Mouse (Mus musculus) gastrocnemius, postnatal 36 days (tissue): ENCODE data around the gene Ttc6. TPM values are rescaled to one million over a fixed set of nuclear protein-coding genes. Genes with fewer than 3 reads are reported as not detected.

ENCODE experiments used
- DNase-seq, 2 experiments: peaks; one replicate each; pipeline ENCODE4 v3.0.0; 2022
- intact Hi-C: fragments of 180-260 bp; cut with DNase I; formaldehyde crosslinking; loops from one replicate; pipeline ENCODE4 v1.15.1; 2025
- total RNA-seq, 2 experiments: library from RNA; stranded (reverse); gene quantifications; 2 replicates each; pipeline ENCODE4 v1.2.3; 2021

Gene Ttc6
- total RNA-seq, 2 experiments from 2014 or later, result not detected

DNA sequence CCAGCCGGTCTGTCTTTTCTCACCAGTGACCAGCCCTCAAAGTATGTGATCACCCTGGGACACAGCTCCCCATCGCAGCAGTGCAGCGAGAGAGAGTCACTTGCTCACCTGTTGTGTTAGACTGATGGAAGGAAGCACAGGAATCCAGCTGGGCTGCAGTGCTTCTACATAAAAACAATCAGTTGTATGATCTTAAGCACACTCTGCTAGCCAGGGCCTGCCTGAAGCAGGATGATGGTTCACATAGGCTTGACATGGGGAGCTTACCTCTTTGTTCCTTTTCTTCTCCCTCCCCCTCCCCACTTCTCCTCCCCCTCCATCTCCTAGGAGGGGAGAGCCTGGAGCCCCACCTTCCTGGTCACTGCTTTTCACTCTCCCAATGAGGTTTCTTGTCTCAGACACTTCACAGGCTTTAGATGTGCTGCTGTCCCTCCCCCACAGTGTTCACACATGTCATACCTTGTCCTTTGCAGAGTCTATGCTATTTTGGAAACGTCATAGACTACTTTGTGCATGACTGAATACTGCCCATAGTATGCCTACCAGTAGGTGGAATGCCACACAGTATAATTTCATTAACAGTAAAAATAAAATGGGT lies 60.2 kb downstream of the Ttc6 start:
- no peak for DNase-seq
- intact Hi-C loops, result no loop called here

DNA sequence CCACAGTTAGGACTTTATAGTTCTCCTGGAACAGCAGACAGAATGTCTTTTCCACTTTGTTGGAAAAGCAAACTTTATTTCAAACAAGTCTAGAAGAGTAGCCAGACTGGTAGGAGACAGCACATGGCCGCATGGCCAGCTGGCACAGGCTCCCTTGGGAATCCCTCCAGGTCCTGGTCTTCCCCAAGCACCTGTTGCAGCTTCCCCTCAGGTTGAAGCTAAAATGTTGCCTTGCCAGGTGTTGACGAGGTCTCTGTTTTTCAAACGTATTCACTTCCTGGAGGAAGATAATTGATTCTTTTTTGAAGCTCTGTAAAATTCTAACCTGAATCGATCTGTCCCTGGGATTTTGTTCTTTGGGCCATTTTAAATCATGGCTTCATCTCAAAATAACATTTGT lies 86.1 kb downstream of the Ttc6 start:
- no peak for DNase-seq
- intact Hi-C loops, result no loop called here

DNA sequence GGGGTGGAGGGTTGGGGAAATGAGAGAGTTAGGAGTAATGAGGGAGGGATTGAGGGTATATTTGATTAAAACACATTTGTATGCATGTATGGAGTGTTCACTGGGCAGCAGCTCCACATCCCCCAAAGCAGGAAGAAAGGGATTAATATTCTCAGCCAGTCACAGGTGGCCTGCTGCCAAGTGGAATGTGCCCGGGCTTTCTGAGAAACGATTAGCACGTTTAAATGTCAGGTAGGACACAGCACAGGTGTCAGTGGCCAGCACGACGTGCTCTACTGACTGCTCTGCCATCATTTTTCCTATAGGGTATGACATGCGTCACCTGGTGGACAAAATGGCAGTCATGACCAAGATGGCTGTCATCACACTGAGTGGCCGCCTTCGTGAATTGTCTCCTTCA lies 86.8 kb downstream of the Ttc6 start:
- intact Hi-C loops, result no loop called here
- no peak for DNase-seq

DNA sequence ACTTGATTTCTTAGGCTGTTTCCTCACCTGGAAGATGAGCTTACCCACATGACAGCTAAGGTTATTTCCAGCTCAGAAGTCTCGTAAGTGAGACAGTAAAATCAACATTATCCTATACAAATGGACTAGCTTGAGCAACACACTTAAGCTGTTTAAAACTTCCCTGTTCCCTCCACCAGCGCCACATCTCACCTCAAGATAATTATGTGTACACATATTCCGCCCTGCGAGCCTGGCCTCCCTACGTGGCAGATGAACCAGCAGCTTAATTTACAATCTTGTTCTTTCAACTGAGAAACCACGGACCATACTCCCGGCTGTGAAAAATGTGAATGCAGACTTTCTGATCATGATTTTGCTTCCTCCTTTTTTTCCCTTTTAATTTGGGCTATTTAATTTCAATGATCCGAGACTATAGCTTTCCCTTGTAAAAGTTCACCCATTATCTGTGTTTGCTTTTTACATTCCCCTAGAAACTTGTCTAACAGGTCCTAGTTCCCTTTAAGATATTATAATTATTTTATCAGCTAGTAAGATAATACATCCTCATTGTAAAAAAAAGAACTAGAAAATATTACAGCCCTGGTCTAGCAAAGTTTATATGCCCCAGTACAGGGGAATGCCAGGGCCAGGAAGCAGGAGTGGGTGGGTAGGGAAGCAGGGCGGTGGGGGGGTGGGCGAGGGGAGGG lies 99.2 kb downstream of the Ttc6 start:
- no peak for DNase-seq
- intact Hi-C loops, result no loop called here

DNA sequence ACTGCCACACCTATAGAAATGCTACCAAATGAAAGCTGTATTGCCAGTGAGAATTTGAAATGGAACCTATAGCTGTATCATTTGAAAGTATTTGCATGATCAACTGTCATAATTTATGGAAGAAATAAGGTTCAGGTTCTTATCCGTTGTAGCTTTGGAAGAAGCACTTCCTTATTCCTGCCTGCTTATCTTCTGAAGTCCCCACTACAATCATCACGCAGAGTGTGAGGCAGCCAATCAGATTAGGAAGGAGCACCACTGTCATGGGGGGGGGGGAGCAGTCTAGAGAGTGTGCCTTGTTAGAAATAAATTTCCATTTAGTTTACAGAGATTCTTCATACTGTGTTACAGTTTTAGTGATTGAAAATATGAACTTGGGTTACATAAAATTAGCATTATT lies 108.5 kb downstream of the Ttc6 start:
- intact Hi-C loops, result no loop called here
- DNase-seq, result no peak

DNA sequence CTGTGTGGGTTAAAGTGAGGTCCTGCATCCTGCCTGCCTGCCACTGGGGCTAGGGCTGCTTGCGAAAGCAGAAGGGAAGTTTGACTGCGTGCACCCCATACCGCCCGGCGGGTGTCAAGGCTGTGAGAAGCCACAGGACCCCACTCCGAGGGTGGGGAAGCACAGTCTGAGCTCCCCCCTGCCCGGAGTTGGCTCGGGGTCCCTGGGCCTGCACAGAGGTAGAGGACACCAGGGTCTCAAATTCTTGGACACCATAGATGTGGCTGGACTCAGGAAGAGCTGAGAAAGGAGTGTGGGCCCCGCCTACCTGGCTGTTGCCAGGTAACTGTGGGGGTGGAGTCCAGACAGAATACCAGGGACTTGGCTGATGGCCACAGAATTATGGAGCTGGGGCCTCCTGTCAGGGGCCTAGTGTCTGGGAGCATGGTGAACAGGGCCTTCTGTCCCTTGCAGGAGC lies 121.1 kb downstream of the Ttc6 start:
- intact Hi-C loops, result no loop called here

DNA sequence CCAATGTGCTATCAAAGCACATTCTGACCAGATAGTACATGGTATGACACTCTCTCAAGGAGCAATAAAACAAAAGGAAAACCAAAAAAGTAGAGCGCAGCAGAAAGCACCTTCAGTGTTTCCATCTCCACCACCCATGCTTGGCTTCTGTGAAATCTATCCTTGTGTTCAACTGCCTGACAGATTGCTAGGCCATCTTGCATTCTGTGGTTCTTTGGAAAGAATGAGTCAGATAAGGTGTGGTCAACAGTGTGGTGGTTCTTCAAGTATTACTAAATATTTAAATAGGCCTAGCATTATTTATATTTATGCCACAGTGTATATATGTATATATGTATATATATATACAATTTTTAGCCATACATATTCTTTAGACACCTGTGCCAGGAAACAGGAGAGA lies 146.1 kb downstream of the Ttc6 start:
- no peak for DNase-seq
- intact Hi-C loops, result no loop called here

More for the DNA sequence above, 121.1 kb downstream of the Ttc6 start:
- DNase-seq, result no peak

DNA sequence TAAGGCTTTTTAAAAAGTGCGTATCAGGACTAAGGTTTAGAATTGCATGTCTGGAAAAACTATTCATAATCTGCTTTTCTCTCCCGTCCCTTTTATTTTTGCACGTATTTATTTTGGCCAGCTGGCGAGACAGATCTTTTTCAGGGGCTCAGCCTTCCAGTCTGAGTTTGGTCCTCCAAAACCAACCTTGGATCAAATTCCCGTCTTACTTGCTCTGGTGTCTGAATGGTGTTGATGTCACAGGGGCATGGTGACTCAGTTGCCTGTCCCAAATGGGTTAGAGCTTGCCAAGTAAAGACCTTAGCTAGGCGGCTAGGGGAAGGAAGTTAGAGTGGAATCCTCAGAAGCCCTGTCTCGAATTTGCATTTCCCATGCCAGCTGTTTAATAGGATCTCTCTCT lies 200.8 kb downstream of the Ttc6 start:
- no peak for DNase-seq
- intact Hi-C loops, result no loop called here

DNA sequence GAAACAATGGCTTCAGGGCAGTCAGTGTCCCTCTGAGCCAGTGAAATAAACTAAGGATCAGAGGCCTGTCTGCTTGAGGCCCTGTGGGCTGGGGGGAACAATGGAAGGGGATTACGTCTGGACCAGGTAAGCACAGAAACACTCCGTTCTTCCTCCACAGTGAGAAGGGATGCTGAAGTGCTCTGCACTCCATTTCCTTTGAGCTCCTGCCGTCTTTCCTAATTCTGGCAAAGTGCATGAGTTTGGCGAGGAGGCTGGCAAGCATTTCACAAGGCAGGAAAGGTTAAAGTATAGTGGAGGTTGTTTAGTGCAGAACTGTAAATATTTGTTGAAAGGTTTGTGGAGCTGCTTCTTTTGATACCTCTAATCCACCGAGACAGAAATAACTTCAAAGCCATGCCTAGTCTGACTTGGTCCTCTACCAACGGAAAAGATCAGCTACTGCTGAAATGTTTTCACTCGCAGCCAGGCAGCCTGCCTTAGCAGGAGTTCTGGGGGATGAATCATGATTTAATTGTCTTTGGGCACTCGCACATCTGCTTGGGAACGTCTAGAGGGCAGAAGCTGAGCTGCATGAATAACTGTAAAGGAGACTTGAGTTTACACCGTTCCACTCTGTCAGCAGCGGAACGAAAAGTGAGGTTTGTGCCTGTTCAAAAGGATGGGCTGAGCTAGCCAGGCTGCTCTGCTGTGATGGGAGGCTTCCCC lies 212.5 kb downstream of the Ttc6 start:
- intact Hi-C loops, result no loop called here

DNA sequence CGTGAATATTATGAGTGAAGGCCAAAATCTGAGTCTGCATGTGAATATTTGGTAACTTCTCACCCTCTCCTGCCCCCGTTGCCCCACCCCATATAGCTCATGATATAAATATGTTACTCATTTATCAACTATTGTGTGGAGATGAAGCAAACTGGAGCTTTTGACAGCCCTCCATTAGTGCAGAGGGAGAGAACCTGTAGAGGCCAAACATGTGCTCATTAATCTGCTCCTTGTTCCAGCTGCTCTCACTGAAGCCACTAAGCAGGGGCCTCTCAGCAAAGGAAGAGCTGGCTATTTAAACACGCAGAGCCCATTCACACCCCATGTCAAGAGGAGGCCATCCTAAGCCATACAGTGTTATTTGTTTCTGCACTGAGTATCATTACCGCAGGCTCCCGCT lies 218.0 kb downstream of the Ttc6 start:
- DNase-seq, result no peak
- intact Hi-C loops, result no loop called here

More for the DNA sequence above, 212.5 kb downstream of the Ttc6 start:
- no peak for DNase-seq

DNA sequence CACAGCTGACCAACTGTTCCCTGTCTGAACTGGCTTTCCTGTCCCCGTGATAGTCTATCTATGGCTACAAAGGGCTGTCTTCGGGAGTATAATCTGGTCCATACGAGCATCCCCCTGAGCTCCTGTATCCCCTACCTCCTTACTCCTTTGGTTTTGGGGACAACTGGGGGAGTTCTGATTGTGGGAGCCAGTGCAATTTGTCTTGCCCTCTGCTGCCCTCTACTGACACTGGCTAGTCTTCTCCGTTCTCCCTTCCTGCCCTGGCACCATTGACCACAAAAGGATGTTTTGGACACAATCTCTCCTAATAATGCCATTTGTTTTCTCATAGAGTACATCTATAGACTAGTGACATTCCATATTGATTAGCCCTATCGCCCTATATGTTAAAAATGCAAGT lies 223.6 kb downstream of the Ttc6 start:
- DNase-seq, result no peak
- intact Hi-C loops, result loop anchor here (5.0 kb wide), 1 partner anchor 505 kb away; no protein-coding TSS in a partner anchor

Other genes starting within 250 kb of the Ttc6 start
- gene Foxa1, start 17.2 kb upstream of the Ttc6 start, total RNA-seq, result not detected